Mouse (Mus musculus) frontal cortex, postnatal 10 days (tissue): ENCODE results near the gene Gpkow.

ENCODE experiments used
- DNase-seq, 2 experiments: peaks; one replicate each; pipeline ENCODE4 v3.0.0; 2022; ENCODE audit warnings: low spot score in 2 of 2, mixed read lengths in 1 of 2

Gpkow gene

GRCm38 (mm10) chrX:7696954-7697381 is at the start of gene Gpkow:
Gene Gpkow (plus strand): TSS chrX:7697131.
- peak; percentile 77 to 78 for DNase-seq

- DNase-seq, result peak; percentile 65 to 75
These were observed 48.1 kb upstream of the Gpkow start for GRCm38 (mm10) chrX:7648671-7649304.

DNA sequence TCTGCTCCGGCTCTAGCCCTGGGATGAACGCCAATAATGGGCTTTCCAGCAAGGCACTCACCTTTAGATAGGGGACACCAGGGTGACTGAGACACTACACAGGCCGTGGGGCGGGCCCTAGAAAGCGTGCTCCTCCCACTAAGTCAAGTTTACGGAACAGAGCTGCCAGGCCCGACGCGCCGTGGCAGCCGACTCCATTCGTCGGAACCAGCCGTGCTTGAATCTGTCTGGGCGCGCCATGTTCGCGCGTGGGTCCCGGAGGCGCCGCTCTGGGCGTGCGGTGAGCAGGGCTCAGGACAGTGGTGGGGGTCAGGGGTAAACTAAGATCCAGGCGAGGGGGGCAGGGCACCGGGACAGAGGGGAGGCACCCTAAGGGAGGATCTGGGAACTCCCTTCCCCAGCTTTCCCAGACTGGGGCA is 39.7 kb upstream of the Gpkow start, which contains the start of gene Prickle3:
TSS of gene Prickle3 (plus strand) at position 40 of the 419 bp plus-strand sequence.
- DNase-seq, result no peak

GRCm38 (mm10) chrX:7658031-7658784 is 38.7 kb upstream of the Gpkow start:
- no peak for DNase-seq

GRCm38 (mm10) chrX:7658785-7659589 is 37.9 kb upstream of the Gpkow start:
- no peak for DNase-seq

DNA sequence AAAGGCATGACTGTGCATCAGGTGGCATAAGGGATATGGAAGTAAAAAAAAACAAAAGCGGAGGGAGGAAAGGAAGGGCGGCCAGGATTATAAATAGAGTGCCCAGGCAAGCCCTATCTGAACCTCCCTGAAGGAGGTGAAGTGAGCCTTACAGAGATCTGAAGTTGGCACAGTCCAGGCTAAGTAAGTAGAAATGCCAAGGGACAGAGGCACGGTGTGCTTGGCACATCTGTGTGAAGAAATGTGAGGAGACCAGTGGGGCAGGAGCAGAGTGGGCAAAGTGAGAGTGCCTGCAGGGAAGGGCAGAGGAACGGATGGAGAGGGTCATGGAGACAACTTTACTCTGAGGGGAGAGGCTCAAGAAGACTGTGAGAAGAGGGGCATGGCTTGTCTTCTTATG is 35.8 kb upstream of the Gpkow start:
- DNase-seq, result no peak

DNA sequence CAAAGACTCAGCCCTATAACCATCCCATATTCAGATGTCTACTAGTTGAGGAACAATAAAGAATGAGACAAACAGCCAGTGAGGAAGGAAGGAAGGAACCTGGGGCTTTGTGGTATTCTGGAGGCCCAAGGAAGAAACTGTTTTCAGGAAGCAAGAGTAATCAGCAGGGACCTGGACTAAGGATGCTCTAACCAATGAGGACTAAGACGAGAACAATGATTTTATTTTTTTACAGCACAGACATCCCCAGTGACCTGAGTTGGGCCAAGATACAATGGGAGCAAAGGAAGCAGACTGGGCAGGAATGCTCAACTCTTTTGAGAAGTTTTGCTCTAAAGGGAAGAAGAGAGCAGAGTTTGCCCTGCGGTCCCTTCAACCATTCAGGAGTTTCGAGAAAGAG is 34.0 kb upstream of the Gpkow start:
- no peak for DNase-seq

DNA sequence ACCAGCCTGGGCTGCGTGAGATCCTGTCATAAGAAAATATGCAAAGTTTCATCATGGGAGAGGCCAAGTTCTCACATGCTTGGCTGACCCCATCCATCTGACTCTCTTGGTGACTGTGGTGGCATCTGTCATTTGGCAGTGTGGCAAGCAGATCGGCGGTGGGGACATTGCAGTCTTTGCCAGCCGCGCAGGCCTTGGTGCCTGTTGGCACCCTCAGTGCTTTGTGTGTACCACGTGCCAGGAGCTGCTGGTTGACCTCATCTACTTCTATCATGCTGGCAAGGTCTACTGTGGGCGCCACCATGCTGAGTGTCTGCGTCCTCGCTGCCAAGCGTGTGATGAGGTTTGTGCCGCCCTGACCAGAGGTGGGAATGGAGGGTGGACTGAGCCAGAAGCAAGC is 32.1 kb upstream of the Gpkow start:
- DNase-seq, result no peak

- DNase-seq, result no peak
These were observed 31.0 kb upstream of the Gpkow start for GRCm38 (mm10) chrX:7665739-7666502.

- DNase-seq, result peak; percentile 42 to 45
These were observed 26.5 kb upstream of the Gpkow start for GRCm38 (mm10) chrX:7670390-7670881.

DNA sequence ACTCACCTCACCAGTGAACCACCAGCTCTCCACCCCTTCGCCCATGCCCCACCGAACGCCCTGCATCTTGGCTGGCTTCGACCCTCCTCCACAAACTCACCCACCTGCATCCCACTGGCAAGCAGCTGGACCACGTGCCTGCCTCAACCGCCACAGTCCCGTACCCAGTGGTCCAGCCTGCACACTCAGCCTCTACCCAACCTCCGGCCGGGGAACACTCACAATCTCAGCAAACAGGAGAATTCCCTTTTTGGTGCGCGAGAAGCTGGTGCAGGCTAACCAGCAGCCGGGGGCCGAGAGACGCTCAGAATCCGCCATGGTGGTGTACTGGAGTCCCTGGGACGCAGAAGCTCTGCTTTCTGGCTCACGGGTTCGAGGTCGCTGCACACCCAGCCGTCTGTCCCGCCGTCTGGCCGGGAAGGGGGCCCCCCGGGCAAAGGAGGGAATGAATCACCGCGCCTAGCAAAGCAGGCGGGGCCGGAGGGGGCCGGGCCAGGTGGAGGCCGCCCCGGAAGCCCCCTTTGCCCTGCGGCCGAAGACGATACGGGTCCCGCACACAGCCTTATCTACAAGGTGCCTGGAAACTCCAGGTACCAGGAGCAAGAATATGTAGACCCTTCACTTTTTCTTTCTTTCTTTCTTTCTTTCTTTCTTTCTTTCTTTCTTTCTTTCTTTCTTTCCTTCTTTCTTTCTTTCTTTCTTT is 25.9 kb upstream of the Gpkow start, which contains the start of gene Plp2:
TSS of gene Plp2 (minus strand) at position 470 of the 703 bp plus-strand sequence.
- DNase-seq, result peak in 1 of 2 experiments; percentile 28

DNA sequence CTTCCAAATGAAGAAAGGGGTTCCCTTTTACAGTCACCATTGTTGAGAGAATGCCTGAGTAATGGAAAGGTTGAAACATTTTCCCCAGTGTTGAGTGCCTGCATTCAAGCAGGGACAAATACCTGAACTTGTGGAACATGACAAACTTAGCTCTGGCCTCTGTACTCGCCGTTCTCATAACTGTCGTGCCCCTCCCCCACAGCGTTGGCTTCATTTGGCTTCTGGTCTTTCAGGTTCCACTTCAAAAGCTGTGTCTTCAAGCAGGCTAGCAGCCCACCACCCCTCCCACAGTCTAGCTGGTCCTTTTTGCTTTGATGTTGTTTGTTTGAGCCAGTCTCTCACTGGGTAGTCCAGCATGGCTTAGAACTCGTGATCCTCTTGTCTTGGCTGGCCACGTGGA is 24.2 kb upstream of the Gpkow start:
- DNase-seq, result no peak

DNA sequence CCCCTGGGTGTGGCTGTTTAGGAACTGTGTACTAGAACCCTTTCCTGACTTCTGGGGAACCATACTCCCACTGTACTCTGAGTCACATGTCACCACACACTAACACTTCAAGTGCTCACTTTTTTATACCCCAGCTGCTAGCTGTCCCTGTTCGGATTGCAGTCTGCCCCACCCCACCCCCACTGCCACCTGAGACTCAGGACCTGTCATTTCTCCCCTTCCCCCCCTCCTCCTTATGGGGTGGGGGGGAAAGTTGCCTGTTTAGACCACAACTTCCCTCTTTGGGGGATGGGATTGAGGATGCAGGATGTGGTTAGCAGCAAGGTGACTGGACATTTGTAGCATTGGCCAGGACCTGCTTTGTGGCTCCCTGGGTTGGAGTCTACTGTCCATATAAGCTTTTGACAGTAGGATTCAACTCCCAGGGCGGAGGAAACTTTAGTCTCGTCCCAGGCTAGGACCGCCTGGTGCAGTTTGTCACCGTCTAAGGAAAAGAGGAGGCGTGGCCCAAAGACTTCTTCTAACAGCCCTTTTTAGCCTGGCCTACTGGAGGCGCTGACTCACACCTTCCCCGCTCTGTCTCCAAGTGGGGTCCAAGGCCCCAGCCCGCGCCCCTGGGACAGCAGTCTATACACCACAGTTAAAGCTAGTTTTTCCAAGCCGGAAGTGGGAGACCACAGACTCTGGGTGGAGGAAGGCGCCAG is 23.2 kb upstream of the Gpkow start:
- DNase-seq, result no peak

DNA sequence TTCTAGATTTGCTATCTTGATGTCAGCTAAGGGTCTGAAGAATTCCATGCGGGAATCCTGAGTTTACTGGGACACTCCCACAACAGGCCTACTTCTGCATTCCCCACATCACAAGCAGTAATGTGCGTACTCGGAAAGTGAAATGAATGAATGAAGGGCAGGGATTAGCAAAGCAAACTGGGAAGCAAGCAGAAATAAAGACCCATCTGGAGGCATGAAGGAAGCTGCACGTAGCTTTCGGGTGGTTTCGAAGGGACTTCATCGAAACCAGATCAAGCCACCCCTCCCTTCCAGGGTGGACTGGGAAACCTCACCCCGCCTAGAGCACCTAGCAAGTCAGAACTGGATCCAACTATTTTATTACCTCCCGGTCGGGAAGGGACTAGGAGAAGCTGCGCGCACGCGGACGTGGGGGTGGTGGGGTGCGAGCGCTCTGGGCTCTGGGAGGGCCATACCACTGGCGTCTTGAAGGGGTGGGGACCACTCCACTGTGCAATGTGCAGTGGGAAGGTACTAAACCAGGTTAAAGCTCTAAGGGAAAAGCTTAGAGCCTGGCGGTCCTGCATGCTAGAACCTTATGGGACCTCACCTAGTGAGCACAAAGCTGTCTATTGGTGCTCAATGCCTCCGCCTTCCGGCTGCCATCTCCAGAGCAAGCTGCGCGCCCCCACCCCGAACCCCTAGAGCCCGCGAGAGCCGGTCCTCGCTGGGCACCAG is 22.5 kb upstream of the Gpkow start:
- DNase-seq, result no peak

DNA sequence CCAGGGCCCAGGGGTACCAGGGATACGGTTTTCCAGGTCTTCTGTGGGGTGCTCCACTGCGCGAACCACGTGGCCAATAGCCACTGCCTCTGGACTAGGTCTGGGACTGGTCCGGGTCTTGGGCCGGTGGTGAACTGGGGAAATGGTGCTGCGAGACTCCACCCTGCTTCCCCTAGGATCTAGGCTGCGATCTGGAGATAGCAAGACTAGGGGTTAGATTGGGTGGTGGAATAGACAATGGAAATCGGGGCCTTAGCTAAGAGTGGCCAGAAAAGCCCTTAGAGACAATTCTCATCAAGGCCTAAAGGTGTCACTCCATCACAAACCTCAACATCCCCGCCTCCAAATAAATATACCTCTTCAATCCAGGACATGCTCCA is 21.9 kb upstream of the Gpkow start:
- no peak for DNase-seq

- no peak for DNase-seq
These were observed 17.9 kb upstream of the Gpkow start for GRCm38 (mm10) chrX:7678986-7679385.

DNA sequence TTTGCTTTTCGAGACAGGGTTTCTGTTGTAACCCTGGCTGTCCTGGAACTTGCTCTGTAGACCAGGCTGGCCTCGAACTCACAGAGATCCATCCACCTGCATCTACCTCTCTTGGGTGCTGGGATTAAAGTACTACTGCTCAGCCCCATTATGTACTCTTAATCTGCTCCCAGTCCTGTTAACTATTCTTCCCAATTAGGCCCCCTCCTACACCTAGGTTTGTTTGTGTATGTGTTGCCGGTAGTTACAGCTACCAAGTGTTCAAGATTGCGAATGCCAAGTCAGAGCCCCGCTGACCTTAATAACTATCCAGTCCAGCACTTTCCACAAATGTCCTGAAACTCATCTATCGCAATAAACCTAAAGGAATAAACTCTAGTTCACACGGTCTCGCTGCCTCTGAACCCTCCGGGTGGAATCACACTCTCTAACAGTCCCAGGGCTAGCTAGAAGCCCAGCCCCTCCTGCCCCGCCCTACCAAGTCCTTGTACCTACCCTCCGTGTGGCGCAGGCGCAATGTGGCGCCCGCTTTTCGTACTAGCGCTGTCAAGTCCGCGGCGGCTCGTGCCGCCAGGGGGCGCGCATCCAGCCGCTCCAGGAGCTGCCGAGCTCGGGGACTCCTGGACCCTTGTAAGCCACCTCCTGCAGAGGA is 17.4 kb upstream of the Gpkow start:
- peak; percentile 65 to 75 for DNase-seq

GRCm38 (mm10) chrX:7680057-7680412 is 16.9 kb upstream of the Gpkow start:
- no peak for DNase-seq

DNA sequence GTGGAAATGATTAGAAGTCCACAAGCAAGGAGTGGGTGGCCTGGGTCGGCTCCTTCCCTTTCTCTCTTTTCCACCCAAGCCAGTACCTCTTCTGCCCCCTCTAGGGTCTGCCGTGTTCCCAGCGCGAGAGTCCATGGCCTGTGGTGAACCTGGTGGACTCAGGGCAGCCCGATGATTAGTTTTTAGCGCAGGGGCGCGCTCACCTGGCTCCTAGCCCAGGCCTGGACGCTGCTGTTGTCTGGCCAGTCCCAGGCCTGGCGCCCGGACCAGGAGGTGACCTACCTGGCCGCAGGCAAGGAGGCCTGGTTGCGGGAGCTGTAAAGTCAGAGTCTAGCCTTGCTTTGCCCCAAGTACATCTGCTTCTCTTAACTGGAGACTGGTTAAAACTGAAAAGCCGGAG is 16.1 kb upstream of the Gpkow start, which contains the start of gene Magix:
TSS of gene Magix (minus strand) at position 388 of the 400 bp plus-strand sequence.
- no peak for DNase-seq
